Mouse (Mus musculus): Measurements from ENCODE around the gene Prg2.

Prg2 gene

DNA sequence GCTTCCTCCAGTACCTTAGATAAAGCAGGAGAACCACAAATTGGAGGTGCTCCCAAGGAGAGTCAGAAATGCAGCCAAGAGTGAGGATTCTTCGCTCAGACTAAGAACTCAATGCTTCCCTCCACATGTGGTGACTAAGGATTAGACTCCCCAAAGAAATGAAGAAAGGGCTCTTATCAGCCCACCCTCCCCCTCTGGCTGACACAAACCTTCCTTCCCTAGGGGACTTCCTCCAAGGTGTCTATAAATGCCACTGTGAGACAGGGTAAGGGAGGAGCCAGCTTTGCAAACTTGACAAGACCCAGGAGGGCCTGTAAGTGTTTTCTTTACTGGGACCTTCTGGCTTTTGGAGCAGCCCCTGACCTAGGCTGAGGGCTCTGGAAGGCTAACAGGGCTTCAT is at the start of gene Prg2:
Gene Prg2, plus strand, starts transcription at position 274 of the 400 bp plus-strand sequence.
- DNase-seq, result no peak

DNA sequence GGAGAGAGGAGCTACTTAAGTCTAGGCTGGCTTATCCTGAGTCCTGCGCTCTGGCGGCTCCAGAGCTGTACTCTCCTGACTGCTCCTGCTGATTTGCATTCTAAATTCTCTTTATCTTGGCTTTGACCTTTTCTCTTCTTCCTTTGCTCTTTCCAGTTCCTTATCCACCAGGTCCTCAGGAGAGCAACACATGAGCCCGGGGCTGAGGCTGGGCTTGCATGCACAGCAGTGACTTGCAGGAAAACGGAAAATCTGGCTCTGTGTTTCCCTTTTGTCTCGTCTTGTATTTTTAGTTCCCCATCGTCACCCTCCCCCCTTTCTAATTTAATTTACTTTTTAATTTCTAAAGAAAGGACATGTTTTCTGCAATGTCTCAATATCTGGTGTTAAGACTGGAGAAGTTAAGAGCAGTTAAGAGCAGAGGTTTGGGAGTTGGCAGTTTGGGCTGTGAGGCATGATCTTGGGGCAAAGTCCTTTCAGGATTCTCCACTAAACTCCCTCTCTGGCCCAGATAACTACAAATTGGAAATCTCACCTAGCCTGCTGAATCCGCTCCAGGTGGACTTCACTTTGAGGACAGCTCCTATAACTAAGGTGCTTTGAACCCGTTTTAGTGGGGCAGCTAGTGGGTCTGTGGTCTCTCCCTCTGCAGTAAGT is 46.1 kb upstream of the Prg2 start:
- DNase-seq, result peak; percentile 32 to 44

DNA sequence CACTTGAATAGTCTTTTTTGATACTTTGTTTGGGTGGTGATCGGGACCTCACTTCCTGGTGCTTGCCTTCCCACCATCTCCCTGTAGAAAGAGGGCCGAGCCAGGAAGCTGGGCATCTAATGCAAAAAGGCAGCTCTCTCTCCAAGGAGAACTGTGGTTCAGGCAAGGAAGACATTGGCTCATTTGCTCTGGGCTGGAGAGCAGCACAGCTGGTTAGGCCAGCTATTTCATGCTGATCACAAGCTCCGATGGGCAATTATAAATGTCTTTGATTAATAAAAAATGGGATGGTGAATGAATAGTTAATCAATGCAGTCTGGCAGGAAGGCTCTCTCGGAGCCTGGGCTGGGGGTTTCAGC is 45.6 kb upstream of the Prg2 start:
- DNase-seq, result no peak

DNA sequence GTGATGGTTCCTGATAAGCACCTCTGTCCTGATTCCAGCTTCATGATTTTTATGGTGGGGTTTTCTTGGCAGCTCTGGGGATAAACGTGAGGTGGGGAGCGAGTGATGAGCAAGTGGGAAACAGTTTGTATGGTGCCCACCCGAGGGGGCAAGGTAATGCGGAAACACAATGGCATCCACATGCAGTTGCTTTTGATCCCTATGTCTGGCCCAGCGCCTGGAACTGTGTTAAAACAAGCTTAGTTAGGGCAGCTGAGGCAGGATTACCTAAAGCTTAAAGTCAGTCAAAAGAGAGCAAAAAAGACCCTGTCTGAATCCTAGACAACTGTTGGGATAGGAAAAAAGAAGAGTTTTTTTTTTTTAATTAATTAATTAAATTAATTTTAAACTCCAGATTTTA is 45.2 kb upstream of the Prg2 start:
- no peak for DNase-seq

DNA sequence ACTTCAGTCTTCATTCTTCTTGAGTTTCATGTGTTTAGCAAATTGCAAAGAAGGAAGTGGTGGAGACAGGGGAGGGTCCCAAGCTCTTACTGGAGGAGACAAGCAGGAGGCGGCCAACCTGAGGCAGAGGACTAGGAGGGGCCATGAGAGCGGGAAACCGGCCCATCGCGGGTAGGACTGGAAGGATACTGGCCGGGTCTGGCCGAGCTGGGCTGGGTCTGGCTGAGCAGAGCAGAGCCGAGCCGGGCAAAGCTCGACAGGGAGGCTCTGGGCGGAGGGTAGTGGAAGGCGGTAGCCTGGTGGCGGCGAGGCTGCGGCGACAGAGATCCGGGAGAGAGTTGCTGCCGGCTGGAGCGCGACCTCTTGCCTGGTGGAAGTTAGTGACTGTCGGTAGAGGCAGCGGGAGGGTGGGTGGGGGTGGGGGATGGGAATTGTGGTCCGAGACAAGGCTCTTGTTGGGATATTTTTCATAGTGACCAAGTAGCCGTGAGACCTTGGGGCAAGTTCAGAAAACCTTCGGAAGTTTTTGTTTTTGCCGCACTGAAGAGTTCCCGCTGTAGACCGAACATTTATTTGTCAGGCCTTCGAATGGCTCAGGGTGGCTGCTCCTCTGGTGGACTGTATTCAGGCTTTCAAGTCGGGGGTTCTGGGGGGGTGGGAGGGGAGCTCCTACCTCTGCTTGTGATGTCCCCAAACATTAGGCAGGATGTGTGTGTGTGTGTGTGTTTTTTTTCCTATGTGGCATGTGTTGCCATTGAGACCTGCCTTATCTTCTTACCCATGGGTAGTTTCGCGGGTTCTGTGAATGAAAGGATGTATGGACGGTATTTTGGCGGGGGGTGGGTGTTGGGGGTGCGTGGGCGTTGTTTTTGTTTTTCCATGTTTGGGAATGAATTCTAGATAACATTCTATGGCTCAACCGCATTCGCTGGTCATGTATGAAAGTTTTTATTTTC is 43.5 kb upstream of the Prg2 start, which contains the start of gene Slc43a3:
Gene Slc43a3, plus strand, starts transcription at position 106 of the 956 bp plus-strand sequence.
- DNase-seq, result peak; percentile 84 to 93

DNA sequence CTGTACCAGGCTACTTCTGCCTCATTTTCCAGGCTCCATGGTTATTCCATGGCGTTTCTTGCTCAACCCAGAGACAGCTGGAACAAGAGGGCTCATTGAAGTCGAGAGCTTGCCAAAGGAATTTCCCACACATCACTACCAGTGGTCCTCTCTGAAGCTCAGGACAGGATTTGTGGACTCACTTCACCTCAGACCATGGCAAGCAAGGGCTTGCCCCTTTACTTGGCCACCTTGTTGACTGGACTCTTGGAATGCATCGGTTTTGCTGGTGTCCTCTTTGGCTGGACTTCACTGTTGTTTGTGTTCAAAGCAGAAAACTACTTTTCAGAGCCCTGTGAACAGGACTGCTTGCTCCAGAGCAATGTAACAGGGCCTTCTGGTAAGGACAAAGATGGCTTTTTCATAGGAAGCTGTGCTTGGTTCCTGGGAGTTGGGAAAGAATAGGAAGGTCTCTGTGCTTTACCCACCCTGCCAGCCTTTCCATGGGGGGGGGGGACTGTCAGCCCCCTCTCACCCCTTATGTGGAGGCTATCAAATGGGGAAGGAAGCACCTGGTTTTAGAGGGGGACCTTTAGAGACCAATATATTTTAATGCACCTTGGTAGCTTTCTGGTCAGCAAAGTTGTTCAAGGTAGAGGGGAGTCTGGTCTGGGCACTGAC is 42.6 kb upstream of the Prg2 start:
- DNase-seq, result no peak

DNA sequence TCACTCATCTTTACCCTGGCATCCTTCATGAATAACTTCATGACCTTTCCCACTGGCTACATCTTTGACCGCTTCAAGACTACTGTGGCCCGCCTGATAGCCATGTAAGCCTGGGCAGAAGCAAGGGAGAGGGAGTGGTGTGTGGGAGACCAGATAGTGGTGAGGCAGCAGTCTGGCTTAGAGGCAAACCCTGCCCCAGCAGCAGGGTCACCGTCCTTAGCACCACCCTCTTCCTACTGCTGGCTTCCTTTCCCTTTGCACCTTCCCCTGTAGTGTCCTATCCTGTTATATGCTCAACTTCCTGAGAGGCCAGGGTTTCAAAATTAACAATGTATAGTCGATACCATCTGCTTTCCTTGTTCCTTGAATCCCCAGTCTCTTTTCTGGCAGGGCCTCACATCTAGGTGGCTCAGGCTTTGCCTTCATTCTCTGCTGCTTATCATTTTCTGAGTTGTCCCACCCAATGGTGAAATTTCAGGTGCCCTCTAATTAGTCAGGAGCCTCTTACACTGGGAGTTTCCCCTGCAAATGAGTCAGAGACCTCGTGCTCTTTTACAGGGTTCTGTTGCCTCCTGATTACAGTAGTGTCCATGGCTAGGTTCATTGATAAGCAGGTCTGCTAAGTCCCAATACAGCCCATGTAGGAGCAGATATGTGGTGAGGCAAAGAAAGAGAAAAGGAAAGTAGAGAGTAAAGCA is 41.9 kb upstream of the Prg2 start:
- peak; percentile 25 to 56 for DNase-seq

DNA sequence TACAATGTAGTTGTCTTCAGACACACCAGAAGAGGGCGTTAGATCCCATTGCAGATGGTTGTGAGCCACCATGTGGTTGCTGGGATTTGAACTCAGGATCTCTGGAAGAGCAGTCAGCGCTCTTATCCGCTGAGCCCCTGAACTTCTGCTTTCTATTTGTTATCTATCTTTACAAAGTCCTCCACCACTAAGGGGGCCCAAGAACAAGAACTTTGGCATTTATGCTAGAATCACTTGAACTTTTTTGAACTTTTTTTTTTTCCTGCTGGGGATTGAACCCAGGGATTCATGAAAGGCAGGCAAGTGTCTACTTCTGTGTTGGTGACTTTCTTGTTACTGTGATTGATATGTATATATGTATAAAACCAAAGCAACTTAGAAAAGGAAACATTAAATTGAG is 41.0 kb upstream of the Prg2 start:
- no peak for DNase-seq

DNA sequence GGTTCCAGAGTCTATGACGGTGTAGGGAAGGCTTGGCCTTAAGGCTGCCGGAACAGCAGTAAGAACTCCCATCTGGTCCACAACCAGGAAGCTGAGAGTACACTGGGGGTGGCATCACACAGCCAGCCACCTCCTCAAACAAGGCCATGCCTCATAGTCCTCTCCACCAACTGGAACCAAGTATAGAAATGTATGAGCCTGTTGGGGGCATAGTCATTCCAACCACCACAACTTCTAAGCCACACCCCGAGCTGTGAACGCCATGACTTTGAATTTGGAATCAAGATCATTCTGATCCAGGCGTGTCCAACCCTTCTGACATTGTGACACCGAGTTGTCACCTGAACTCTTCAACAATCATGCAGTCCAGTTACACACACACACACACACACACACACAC is 40.5 kb upstream of the Prg2 start:
- no peak for DNase-seq

DNA sequence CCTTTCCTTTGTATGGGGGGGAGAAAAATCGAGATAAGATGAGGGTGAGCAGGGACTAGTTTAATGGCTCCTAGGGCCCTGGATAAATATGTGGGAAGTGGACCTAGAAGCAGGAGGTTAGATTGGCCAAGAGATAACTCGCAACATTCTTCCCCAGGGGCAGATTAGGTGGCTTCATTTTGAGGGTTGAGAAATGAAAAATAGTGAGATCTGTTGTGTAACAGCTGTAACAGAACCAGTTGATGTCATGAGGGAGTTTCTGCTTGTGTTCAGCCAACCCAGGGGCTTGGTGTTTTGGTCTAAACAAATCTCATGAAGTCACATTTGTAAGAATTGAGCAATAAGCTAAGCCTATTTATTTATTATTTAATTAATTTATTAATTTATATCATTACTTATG is 38.9 kb upstream of the Prg2 start:
- DNase-seq, result no peak

DNA sequence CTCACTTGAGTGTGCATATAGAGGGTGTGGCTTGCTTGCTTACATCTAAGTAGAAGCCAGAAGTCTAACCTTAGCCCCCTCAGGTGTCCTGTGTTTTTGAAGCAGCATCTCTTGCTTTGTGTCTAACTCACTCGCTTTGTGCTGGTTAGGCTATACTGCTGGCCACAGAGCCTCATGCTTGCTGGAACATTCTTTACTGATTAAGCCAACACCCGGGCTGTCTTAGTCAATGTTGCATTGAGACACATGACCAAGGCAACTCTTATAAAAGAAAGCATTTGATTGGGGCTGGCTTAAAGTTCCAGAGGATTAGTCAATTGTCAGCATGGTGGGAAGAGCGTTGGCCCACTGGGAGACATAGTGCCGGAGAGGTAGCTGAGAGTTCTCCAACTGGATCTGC is 38.5 kb upstream of the Prg2 start:
- DNase-seq, result no peak

DNA sequence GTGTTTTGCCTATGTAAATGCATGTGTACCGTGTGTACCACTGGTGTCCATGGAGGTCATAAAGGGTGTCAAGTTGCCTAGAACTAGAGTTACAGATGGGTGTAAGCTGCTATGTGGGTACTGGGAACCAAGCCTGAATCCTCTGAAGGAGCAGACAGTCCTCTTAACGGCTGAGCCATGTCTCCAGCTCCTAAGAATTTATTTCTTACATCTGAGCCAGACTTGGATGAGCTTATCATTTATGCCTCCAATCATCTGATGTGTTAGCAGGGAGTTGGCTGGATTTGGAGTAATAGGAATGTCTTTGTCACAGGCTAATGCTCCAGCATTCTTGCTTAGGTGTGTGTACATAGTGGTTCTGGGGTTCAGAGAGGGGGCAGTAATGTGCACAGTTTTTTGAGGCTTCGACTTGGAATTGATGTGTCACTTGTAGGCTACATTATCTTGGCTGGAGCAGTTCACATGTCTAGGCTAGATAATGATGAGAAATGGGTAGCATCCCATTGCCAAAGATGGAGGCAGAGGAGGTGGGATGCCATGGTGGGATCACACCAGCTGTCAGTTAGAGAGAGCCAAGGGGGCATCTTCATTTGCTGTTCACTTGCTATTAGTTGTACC is 33.0 kb upstream of the Prg2 start:
- no peak for DNase-seq

DNA sequence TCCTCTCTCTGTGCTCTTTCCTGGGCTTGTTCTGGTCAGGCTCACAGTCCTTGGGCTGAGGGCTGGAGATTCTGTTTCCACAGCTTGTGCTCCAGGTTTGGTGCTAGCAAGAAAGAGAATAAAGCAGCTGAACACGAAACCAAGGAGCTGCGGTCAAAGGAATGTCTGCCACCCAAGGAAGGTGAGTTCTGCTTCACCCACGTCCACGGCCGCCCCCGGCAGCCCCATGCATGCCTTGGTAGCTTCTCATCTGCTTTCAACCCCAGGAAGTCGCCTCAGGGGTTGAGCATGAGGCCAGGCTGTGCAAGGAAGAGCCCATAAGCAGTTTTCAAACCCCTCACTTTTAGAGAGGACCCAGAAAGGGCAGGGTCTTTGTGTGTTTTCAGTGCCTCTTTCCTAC is 32.0 kb upstream of the Prg2 start:
- DNase-seq, result no peak

DNA sequence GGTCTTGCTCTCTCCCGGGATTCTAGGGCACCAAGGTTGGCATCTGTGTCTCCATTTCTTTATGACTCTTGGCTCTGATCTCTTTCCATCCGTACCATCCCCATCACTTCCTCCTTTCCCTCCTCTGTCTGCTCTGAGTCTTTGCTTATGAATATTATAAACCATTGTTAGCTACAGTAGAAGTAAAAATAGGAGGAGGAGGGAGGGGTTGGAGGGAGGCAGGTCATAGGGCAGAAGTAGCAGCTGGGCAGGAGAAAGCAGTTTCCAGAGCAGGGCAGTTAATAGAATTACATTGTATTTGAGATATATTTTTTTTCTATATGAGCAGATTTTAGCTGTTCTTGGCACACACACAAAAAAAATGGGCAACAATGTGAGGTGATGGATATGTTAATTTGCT is 31.5 kb upstream of the Prg2 start:
- DNase-seq, result no peak

DNA sequence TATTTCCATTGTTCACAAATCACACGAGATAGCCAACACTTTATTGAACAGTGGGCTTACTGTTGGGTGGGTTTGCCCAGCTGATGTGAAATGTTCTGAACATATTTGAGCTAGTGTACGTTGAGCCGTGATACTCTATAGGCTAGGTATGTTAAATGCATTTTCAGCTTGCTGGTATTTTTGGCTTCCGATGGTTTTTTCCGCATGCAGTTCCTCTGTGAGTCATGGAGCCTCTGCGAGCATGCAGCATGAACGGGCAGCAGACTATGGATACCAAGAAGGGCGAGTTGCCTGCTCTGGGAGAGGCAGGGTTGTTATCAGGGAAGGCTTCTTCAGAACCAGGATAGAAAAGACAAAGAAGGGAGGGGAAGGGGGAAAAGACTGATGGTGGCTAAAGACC is 29.2 kb upstream of the Prg2 start:
- no peak for DNase-seq

DNA sequence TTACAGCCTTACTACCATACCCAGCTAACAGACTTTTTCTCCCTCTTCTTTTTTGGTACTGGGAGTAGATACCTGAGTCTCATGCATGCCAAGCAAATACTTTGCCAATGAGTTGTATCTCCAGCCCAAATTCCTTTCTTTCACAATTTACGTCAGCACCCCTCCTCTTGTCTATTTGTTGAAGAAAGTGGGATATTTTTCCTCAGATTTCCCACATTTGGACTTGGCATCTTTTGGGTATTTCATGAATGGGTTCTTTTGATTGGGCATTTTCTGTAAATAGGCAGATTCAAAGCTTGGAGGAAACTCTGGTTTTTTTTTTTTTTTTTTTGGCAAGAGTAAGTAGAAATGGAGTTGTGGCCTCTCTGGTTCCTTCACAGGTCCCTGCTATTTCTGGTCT is 28.0 kb upstream of the Prg2 start:
- DNase-seq, result no peak

DNA sequence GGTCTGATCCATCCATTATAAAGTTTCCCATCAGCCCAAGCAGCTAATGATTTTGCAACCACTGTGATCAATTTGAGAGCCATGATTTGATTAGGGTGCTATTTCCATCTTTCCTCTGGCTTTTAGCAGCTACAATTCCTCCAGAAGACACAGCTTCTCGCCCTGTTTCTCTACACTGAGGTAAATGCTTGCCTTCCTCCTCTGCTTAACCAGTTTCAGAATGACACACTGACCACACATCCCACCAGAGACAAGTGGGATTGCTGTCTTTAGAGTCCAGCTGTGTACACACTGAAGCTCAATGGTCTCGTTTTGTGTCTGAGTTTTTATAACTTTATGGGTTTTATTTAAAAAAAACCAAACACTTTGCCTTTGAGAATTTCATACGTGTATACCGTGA is 27.6 kb upstream of the Prg2 start:
- DNase-seq, result no peak

DNA sequence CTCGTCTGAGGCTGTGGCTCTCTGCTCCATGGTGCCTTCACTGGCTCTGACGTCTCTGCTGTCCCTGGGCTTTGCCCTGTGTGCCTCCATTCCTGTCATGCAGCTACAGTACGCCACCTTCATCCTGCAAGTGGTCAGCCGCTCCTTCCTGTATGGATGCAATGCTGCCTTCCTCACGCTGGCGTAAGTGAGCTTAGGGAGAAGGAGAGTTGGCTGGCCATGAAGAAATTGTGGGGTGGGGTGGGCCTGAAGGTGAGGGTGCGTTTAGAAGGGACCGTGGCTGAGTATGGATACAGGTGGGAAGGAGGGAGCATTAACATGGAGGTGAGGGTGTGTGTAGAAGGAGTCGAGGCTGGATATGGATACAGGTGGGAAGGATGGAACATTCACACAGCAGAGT is 24.8 kb upstream of the Prg2 start:
- DNase-seq, result no peak

DNA sequence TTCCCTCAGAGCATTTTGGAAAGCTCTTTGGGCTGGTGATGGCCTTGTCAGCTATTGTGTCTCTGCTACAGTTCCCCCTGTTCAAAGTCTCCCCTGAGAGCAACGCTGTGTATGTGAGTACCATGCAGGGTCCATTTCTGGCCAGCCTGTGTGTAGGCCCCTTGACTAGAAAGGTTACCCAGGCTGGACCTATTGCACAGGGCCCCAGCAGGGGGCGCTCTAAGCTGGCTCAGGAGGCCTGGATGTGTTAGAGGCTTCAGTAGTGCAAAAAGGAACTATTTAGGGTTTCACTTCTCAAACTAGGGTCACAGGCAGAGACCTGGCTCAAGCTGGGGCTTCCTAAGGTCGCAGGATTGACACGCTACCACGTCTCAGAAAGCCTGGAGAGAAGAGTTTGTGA is 24.0 kb upstream of the Prg2 start:
- peak; percentile 45 to 57 for DNase-seq

DNA sequence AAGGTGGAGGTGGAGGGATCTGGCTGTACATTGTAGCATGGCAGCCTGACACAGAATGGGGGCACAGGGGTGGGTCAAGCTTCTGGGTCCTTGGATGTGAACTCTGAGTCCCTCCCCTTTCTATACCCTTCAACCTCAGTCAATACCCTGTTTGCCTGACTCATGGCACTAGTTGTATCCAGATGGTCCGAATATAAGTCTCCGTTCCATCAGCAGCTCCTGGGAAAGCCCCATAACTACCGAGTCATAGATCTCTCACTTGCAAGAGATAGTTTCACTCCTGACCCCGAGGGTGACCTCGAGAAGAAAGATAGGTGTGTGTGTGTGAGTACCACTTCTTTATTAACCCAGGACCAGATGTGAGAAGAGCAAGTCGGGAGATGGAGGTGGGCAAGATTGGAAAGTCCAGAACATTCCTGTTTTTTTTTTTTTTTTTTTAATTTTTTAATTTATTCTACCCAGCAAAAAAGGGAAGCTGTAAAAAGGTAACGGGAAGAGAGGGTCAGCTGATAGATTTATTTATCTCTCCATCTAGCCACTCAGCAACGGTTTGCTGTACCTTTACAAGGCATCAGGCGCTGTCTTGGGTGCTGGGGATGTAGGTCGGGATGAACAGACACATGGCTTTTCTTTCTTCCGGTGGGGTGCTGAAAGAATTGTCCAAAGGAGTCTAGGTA is 21.5 kb upstream of the Prg2 start:
- DNase-seq, result no peak

DNA sequence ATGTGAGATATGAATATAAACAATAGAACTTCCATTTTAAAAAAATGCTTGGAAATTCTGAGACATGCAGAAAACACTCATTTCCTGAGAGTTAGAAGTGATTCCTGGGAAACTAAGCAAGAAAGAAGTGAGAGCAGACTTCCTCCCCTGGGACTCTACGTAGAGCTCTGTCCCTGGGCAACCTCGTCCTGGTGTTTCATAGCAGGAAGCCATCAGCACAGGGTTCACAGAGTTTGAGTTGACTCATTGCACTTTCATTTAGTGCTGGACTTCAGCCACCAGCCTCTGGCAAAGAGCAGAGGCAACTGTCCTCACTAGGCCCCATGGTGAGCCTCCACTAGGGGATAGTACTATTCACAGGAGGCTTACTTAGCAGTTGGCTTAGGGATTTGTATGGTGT is 19.0 kb upstream of the Prg2 start:
- DNase-seq, result peak; percentile 74 to 86

DNA sequence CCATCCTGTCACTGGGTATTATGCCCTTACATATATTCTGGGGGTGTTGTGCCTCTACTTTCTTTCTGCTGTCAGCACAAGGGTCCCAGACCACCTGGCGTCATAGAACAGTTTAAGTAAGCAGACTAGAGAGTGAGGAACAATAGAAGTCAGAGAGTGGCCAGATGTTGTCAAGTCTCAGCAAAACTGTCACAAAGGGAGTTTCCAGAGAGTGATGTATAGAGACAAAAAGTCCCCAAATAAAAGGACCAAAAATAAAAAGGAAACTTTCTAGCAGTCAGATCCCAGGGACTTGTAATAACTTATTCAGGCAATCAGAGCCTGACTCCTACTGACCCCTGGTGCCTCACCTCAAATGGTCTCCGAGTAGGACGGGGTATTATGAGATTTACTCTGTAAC is 18.4 kb upstream of the Prg2 start:
- no peak for DNase-seq

Measured in kidney, postnatal 25 days (tissue).